Mouse (Mus musculus): ENCODE results near the gene Prnp. TPM values are rescaled to one million over a fixed set of nuclear protein-coding genes. Genes with fewer than 3 reads are reported as not detected.

Prnp gene
- 103 and 110 TPM in 2 replicates for polyA plus RNA-seq (2015; fragmentation: Nextera tagmentation; extraction: Ambion mirVana)

DNA sequence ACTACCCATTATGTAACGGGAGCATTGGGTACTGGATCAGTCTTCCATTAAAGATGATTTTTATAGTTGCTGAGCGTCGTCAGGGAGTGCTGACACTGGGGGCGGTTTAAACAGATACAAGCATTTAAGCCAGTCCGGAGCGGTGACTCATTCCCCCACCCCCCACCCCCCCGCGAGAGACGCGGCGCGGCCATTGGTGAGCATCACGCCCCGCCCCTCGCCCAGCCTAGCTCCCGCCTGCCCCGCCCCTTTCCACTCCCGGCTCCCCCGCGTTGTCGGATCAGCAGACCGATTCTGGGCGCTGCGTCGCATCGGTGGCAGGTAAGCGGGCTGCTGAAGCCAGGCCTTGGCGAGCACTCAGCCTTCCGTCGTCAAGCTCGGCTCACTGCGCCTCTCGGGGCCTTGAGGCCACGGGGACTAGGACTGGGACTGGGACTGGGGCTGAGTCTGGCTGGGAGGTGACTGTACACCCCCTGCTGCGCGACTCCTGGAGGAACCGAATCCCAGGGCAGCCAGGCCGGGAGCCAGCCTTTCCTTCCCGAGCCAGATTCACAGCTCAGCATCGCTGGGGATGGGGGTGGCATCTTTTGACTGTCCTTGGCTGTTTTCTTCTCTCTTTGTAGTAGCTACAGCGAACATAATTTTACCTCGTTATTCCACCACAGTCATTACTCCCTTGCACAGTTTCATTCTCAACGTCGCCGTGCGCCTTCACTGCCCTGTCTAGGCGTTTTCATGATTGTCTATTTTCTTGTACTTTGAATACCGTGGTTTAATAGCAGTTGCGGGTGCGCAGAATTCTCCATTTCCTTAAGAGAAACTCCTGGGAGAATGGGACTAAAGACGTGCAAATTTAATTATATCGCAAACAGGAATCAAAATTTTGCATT, at the start of gene Prnp, which contains the start of gene Prn:
Prnp (plus strand) TSS at position 246 of the 890 bp plus-strand sequence.
Prn (plus strand) TSS at position 275 of the 890 bp plus-strand sequence.
- Histone ChIP-seq H3K27me3 (no peaks in the 10 kb centered on the region), H3K9ac (peak within 1 kb of the TSS; percentile 89), H3K36me3 (ENCODE audit: poor library complexity, severe bottlenecking) (peaks cover 5% of the 10 kb centered on the region; the same call in 1 of the 2 replicates), H3K4me1 (peaks cover 34% of the 10 kb centered on the region), H3K4me2 (peak within 1 kb of the TSS; percentile 71), H3K9me3 (replicated peaks) (no peaks in the 10 kb centered on the region), H3K27ac (peak within 1 kb of the TSS; percentile 93), H3K4me3 (peak within 1 kb of the TSS; percentile 70)
- peak; percentile 95 for ATAC-seq
- 5% methylated on average over 52 of the region's 52 CpGs for WGBS

DNA sequence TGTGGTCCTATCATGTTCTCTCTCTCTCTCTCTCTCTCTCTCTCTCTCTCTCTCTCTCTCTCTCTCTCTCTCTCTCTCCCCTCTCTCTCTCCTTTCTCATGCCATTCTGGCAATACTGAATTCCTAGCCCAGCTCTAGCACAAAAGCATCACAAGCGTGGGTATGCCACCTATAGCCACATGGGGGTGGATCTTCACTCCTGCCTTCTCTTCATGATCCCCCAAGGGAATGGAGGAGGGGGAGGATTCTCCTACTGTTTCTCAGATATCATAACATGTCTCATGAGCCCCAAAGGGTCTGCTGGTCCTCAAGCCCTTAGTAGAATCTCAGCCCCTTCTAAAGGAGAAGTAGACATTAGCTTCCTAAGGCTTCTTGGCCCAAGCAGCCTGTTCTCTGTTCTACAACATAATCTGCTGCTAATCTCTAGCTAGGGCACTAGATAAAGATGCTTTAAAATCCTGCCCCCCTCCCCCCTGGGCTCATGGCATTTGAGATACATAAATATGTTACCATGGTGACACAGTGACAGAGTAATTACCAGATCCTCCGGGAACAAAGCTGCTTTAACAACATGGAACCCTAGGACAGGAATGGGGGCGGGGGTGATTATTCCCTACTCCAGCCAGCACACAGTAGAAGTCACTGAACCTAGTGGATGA, 47.0 kb upstream of the Prnp start:
- Histone ChIP-seq H3K9me3 (replicated peaks) (no peaks in the 10 kb centered on the region), H3K9ac (no peak overlapping the region), H3K36me3 (ENCODE audit: poor library complexity, severe bottlenecking) (no peaks in the 10 kb centered on the region), H3K4me3 (no peak overlapping the region), H3K27me3 (no peaks in the 10 kb centered on the region), H3K4me1 (peaks cover 9% of the 10 kb centered on the region; the same call in 1 of the 2 replicates), H3K4me2 (no peak overlapping the region), H3K27ac (peak overlapping the region; percentile 77)
- 30% methylated on average over 3 of the region's 3 CpGs for WGBS
- ATAC-seq, result peak; percentile 88

DNA sequence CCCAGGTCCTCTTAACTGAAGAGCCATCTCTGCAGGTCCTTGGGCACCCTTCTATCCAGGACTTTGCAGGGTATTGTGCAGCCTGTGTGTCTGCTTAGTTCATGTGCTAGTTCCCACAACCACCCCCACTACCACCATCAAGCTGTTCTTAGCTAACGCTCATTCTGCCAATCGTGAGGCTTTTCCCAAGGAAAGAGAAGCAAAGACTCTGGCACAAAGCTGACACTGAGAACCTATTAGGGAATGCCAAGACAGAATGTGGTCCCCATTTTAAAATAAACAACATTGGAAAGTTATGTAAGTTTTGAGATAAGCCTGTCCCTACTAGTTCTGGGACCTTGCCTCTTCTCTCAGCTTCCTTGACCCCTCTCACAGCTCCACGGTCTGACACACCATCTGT, 46.3 kb upstream of the Prnp start:
- 72% methylated on average over 3 of the region's 3 CpGs for WGBS
- no peaks in the 10 kb centered on the region for H3K36me3 ChIP-seq (ENCODE audit: poor library complexity, severe bottlenecking)
- H3K9ac ChIP-seq, result no peak overlapping the region
- ATAC-seq, result 0 out of 2 replicates have a peak, but pooled peaks have one; percentile 31
- peak overlapping the region; percentile 77; the same call in 1 of the 2 replicates for H3K27ac ChIP-seq
- H3K4me2 ChIP-seq, result no peak overlapping the region
- H3K4me3 ChIP-seq, result no peak overlapping the region
- H3K9me3 ChIP-seq (replicated peaks), result no peaks in the 10 kb centered on the region
- no peaks in the 10 kb centered on the region for H3K27me3 ChIP-seq
- peaks cover 9% of the 10 kb centered on the region; the same call in 1 of the 2 replicates for H3K4me1 ChIP-seq

DNA sequence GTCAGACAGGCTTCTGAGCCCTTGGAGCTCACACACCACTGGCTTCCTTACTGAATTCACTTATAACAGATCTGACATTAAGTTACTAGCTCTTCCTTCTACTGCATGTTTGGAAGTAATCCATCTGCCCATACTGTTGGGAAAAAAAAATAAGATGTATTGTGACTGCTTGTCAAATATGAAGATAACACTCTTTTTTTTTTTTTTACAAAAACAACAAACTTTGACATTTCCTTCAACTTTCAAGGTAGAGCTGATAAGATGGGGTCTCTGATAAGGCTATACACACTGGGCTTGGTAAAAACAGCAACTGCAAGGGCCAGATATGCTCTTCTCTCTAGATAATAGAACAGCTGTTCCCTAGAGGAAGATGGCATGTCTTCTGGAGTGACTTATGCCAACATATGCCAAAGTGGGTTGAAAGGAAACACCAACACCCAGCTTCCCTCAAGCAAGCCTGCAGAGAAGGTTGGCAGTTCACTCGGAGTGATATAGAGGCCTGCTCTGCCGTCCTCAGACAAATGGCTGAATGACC, 45.4 kb upstream of the Prnp start:
- WGBS, result 95% methylated on average over 2 of the region's 2 CpGs
- no peak for ATAC-seq
- Histone ChIP-seq H3K27me3 (no peaks in the 10 kb centered on the region), H3K4me2 (no peak overlapping the region), H3K9ac (no peak overlapping the region), H3K9me3 (replicated peaks) (no peaks in the 10 kb centered on the region), H3K4me3 (no peak overlapping the region), H3K27ac (no peak overlapping the region), H3K4me1 (peaks cover 9% of the 10 kb centered on the region; the same call in 1 of the 2 replicates), H3K36me3 (ENCODE audit: poor library complexity, severe bottlenecking) (no peaks in the 10 kb centered on the region)

DNA sequence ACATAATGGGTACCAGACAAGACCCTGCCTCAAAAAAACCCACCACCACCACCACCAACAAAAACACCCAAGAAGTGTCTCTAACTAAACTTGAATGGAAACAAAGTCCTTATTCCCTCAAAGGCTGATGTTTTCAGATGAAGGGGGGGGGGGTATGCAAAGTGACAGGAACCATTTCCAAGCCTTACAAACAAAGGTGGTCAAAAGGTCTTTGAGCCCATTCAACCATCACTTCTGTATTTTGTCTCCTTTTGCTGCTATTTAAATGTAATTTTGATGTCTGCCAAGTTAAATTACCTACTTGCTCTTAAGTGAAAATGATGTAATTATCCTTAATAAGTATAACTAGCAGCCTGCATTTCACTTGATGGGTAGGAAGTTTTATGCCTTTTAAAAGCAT, 43.1 kb upstream of the Prnp start:
- no peaks in the 10 kb centered on the region for H3K36me3 ChIP-seq (ENCODE audit: poor library complexity, severe bottlenecking)
- no peak overlapping the region for H3K9ac ChIP-seq
- no peak overlapping the region for H3K4me2 ChIP-seq
- no peaks in the 10 kb centered on the region for H3K27me3 ChIP-seq
- peaks cover 9% of the 10 kb centered on the region; the same call in 1 of the 2 replicates for H3K4me1 ChIP-seq
- no peak overlapping the region for H3K27ac ChIP-seq
- no peaks in the 10 kb centered on the region for H3K9me3 ChIP-seq (replicated peaks)
- H3K4me3 ChIP-seq, result no peak overlapping the region
- peak; percentile 42; the same call in 1 of the 2 replicates for ATAC-seq

DNA sequence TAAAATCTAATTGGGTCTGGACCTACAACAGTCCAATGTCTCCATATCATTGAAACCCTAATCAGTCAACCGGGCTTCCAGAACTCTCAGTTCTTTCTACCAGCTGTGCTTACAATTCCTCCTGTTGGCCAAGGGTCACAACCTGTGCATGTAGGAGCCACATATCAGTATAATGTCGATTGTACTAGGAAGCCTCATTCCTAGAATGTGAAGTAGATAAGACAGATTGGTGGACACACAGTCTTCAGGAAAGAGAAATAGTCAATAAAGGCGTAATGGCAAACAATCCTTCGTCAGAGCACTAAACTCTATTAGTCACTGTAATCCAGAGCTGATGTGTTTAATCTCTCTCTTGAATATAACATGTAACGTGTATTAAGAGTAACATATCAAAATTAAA, 40.7 kb upstream of the Prnp start:
- ATAC-seq, result no peak
- Histone ChIP-seq H3K4me1 (peaks cover 9% of the 10 kb centered on the region; the same call in 1 of the 2 replicates), H3K9me3 (replicated peaks) (no peaks in the 10 kb centered on the region), H3K4me2 (no peak overlapping the region), H3K27ac (no peak overlapping the region), H3K27me3 (no peaks in the 10 kb centered on the region), H3K4me3 (no peak overlapping the region), H3K36me3 (ENCODE audit: poor library complexity, severe bottlenecking) (no peaks in the 10 kb centered on the region), H3K9ac (no peak overlapping the region)
- 93% methylated on average over 5 of the region's 5 CpGs for WGBS

DNA sequence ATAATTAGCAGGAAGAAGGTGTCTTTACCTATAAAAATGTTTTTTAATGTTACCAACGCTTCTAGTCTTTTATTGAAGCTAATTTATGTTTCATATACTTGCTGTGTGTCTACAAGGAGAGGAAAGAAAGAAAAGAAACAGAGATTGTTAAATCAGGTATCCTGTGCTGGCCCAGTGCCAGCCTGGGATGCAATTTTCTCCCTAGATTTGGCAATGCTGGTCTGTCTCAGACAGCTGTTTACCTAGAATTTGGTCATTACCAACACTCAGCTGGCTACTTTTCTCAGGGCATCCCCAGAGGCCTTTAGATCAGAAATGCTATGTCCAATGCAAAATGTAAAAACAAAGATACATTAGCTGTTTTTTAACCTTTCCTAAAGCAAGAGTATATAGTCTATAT, 36.4 kb upstream of the Prnp start:
- no peak for ATAC-seq
- no peak overlapping the region for H3K9ac ChIP-seq
- H3K4me2 ChIP-seq, result no peak overlapping the region
- H3K27ac ChIP-seq, result no peak overlapping the region
- no peak overlapping the region for H3K4me3 ChIP-seq
- H3K4me1 ChIP-seq, result no peaks in the 10 kb centered on the region
- 55% methylated on average over 1 of the region's 1 CpGs for WGBS
- no peaks in the 10 kb centered on the region for H3K27me3 ChIP-seq
- H3K36me3 ChIP-seq (ENCODE audit: poor library complexity, severe bottlenecking), result no peaks in the 10 kb centered on the region
- no peaks in the 10 kb centered on the region for H3K9me3 ChIP-seq (replicated peaks)

DNA sequence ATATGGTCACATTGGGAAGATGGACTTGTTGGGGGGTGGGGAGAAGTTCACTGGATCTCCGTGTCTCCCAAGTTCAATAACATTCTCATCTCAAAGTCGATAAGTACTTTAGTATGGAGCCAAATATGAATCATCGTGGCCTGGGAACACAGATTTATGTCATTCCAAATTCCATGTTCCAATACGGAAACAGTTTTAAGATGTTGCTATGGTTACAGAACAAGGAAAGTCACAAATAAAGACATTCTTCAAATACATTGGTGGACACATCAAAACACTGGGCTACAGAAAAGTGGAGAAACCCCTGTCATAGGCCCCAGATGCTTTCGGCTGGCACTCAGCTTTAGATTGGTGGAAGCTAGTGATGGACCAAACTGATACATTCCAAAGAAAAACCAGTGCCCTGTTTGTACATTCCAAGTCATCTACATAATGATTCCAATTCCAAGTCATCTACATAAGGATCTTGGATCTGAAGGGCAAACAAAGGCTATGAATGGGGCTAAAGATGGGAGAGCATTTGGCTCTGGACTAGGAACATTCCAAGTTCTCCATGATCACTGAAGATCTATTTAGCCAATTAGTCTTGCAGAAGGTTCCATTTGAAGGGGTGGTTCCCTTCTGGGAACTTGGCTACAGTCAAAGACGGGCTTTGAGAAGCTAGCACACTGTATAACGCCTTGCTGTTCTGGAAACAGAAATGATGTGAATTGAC, 33.0 kb upstream of the Prnp start:
- no peak overlapping the region for H3K9ac ChIP-seq
- H3K4me3 ChIP-seq, result no peak overlapping the region
- 93% methylated on average over 7 of the region's 7 CpGs for WGBS
- no peak for ATAC-seq
- H3K4me2 ChIP-seq, result no peak overlapping the region
- H3K36me3 ChIP-seq (ENCODE audit: poor library complexity, severe bottlenecking), result no peaks in the 10 kb centered on the region
- 0 out of 2 replicates have a peak, but pooled peaks cover under 1% of the 10 kb centered on the region for H3K4me1 ChIP-seq
- no peak overlapping the region for H3K27ac ChIP-seq
- no peaks in the 10 kb centered on the region for H3K27me3 ChIP-seq
- no peaks in the 10 kb centered on the region for H3K9me3 ChIP-seq (replicated peaks)

DNA sequence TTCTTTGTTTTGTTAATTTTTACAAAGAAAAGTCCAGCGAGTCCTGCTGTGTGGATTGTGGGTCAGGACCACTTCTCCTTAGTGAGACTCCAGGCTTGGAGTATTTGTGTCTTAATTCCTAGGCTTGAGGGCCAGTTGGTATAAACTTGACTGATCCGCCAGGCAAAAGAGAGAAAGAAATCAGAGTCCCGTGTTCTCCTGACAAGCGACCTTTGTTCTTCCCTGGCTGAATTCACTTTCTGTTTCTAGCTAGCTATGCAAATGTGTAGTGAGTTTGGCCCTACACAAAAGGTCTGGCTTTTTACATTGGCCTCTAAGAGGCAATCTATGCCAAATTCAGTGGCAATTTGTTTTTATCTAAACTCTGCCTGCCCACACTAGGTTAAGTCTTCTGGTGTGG, 28.0 kb upstream of the Prnp start:
- Histone ChIP-seq H3K4me2 (no peak overlapping the region), H3K27ac (no peak overlapping the region), H3K9ac (no peak overlapping the region), H3K4me3 (no peak overlapping the region), H3K9me3 (replicated peaks) (no peaks in the 10 kb centered on the region), H3K36me3 (ENCODE audit: poor library complexity, severe bottlenecking) (no peaks in the 10 kb centered on the region), H3K27me3 (no peaks in the 10 kb centered on the region), H3K4me1 (peaks cover 14% of the 10 kb centered on the region)
- no peak for ATAC-seq
- WGBS, result 52% methylated on average over 4 of the region's 4 CpGs

DNA sequence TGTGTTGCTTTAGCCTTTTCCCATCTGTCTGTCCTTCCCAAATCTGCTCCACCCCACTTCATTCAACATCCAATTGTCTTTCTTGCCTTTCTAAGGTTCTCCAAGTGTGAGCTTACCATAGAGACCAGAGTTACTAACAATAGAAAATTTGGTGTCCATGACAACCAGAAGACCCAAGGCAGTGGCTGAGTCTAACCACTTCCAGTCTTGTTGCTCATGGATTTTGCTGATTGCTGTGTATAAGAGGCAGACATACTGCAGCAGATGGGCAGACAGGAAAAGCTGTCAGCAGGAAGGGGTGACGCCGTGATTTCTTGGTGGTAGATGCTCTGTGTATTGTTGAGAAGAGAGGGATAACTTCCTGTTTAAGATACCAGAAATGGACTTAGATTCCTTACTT, 26.6 kb upstream of the Prnp start:
- peak; percentile 24; the same call in 1 of the 2 replicates for ATAC-seq
- H3K27ac ChIP-seq, result 0 out of 2 replicates have a peak overlapping the region, but pooled peaks have one; percentile 12
- no peaks in the 10 kb centered on the region for H3K27me3 ChIP-seq
- no peak overlapping the region for H3K9ac ChIP-seq
- WGBS, result 68% methylated on average over 2 of the region's 2 CpGs
- H3K36me3 ChIP-seq (ENCODE audit: poor library complexity, severe bottlenecking), result no peaks in the 10 kb centered on the region
- H3K4me1 ChIP-seq, result peaks cover 14% of the 10 kb centered on the region
- no peak overlapping the region for H3K4me2 ChIP-seq
- no peaks in the 10 kb centered on the region for H3K9me3 ChIP-seq (replicated peaks)
- H3K4me3 ChIP-seq, result no peak overlapping the region

DNA sequence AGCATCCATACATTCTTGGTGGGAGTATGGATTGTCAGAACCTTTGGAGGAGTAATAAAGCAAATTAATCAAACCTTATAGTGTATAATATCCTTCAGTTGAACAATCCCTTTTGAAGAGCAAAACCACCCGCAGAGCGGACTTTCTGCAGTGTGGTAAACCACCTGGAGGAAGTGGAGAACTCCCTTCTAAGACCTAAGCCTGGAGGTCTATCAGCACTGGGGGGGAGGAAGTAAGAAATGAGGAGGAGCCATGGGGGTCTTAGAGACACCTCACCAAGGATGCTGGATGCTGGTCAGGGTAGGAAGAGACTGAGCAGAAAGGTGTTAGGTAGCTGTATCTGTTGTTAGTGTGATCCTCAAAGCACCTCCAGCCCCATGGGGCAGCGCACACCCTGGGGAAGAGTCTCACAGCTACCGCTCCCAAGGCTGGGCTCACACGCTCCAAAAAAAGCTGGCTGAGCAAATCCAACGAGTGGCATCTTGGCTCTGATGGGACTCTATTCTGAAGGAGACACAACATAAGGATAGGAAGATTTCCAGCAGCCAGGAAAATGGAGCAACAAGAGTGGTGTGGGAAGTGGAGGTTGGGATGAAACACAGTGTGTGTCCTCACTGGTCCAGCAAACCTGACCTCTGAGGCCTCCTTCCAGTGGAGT, 23.1 kb upstream of the Prnp start:
- 87% methylated on average over 6 of the region's 6 CpGs for WGBS
- no peak overlapping the region for H3K27ac ChIP-seq
- no peak overlapping the region for H3K9ac ChIP-seq
- no peak overlapping the region for H3K4me3 ChIP-seq
- H3K27me3 ChIP-seq, result no peaks in the 10 kb centered on the region
- no peak for ATAC-seq
- H3K9me3 ChIP-seq (replicated peaks), result no peaks in the 10 kb centered on the region
- no peaks in the 10 kb centered on the region for H3K36me3 ChIP-seq (ENCODE audit: poor library complexity, severe bottlenecking)
- no peak overlapping the region for H3K4me2 ChIP-seq
- peaks cover 36% of the 10 kb centered on the region for H3K4me1 ChIP-seq
